Mouse (Mus musculus) A20 (cell line): ENCODE results near the gene Nxpe3.
"Not testable (repeated sequence)": the region's sequence is repeated elsewhere in the genome, so short reads cannot be mapped to it uniquely, and the experiment has no call there.

Source experiments
- DNase-seq: peaks from one replicate; pipeline ENCODE4 v3.0.0-alpha.2; 2011; ENCODE audit warnings: low read depth, low spot score

The Nxpe3 gene

DNA sequence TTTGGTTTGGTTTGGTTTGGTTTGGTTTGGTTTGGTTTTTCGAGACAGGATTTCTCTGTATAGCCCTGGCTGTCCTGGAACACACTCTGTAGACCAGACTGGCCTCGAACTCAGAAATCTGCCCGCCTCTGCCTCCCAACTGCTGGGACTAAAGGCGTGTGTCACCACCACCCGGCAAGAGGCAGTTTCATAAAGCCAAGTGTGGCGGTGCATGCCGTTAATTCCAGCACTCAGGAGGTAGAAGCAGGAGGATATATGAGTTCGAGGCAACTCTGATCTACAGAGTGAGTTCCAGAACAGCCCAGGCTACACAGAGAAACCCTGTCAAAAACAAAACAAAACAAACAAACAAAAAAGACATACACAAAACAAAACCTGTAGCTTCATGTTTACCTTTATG lies 57.4 kb downstream of the Nxpe3 start:
- DNase-seq = not testable (repeated sequence)

DNA sequence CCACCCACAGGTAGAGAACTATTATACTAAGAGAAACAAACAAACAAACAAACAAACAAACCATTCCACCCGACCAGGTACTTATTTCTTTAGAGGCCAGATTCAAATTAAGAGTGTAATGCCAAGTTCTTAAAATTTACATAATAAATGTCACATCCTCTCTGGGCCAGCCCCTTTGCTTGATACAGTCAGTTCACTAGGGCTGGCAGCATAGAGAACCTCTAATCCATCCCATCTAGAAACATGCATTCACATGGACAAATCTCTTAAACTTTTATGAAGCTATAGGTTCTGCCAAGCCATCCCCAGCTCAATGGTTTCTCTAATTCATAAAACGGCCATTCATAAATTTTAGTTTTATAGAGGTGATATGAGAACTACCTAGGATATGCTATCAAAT lies 57.9 kb downstream of the Nxpe3 start:
- peak; percentile 54 for DNase-seq

DNA sequence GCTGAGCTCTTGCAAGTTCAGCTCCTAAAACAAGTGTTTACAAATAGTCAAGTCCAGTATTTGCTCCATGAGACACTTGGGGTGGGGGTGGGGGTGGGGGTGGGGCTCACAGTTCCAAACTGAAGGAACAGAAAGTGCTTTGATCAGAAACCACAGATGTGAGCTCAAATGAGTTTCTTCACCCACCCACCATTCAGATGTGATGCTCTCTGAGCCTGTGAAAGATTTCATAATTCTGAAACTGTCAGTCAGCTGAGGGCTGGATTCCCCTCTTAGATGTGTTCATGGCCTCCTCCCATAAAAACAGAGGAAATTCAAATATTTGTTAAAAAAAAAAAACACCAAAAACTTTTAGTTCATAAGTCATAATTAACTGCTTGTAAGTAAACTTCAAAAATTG lies 59.3 kb downstream of the Nxpe3 start:
- DNase-seq = peak; percentile 50

DNA sequence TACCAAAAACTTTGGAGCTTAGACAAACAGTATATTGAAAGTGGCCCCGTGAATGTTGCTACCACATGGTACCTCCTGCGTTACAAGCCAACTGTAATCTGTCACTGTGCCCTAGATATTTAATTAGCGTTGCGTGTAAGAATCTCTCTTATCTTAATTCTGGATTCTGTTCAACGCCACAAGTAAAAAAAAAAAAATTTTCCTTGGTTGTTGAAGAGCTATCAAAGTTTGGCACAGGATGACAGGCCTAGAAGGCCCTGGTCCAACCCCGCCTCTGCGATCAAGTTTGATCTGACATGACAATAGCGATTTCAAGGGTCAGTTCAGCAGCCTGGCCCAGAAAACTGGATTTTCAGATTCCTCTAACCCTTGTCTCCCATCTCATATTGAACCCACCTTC lies 62.5 kb downstream of the Nxpe3 start:
- no peak for DNase-seq

DNA sequence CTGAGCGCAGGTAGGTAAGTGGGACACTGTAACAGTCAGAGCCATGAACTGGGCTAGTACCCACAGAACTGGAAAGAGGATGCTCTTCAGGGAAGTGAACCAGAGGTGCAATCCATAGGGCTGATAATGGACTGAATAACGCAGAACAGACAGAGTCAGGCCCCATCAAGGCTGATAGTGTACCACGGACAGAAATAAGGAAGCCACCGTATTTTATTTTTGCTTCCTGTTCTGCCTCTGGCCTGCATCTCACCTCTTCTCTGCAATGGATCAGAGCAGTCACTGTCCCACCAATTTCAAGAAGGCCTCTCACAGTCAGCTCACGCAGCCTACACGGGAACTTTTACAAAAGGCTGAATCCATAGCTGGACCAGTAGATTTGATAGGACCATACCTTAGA lies 63.0 kb downstream of the Nxpe3 start:
- DNase-seq = no peak

DNA sequence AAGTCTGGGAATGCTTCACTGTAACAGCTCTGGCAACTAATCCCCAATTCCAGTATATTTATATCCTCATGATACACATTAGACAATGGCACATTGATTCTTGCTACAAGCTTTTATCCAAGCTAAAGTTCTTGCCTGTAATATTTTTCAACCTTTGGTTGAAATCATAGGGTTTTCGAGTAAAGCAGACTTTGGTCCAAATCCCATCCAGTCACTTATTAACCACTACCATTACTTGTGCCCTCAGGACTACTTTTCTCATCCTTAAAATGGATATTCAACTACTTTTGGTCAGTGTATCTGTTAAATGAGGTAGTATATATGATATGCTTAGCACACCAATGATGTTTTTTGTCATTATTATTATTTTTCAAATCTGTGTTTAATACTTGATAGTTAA lies 63.6 kb downstream of the Nxpe3 start:
- DNase-seq = no peak

DNA sequence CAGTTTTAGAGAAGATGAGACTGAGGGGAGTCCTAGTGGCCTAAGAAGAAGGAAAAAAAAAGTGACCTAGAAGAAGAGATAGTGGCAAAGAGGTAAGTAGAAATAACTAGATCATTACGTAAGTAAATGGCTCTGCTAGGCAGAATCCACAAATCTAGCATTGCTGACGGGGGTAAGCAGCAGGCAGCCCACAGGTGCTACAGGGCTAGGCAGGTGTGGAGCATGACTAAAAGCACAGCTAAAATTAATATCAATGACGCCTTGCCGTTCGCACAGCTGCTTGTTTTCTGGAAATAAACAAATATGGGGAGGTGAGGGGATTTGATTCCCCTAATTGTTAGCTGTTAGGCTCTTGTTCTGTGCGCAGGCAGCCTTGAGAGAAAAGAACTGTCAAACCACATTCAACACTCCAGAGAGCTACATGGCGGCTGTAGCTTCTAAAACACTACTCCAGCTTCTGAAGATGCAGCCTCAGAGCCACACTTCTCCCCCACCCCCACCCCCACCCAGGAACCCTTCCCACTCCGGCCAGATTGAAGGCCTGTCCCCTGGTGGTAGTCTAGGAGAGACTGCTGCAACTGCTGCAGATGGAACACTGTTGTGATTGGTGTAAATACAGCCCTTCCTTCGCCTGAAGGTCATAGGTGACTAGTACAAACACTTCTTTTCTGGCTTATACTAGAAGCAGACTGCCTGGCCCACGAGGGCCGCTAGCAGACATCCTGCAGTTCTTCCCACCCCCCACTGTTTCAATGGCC lies 71.5 kb downstream of the Nxpe3 start:
- DNase-seq = peak; percentile 86

DNA sequence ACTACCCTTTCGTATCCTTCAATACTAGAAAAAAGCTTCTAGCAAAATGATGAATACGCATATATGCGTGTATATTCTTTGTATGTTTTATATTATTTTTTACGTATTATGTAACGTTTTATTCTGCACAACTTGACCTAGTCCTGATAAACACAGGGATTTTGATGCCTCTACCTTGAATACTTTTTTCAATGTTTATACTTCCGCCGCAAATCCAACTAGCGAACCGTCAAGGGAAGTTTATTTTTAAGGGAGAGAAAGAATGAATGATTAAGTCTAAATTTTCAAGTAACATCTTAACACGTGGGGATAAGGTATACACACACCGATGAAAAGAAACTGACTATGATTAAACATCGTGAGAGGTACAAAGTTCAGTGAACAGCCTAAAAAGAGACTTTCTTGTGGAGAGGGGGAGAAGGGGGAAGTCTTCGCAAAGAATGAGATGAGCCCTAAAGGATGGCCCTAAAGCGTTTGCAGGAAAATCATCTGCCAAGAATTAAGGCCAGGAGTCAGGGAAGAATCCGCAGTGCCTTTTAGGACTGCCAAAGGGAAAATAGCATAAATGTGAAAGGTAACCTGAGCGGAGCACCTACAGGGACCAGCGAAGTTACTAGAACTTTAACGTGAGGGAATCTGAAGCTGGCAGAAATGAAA lies 72.2 kb downstream of the Nxpe3 start:
- DNase-seq = no peak

DNA sequence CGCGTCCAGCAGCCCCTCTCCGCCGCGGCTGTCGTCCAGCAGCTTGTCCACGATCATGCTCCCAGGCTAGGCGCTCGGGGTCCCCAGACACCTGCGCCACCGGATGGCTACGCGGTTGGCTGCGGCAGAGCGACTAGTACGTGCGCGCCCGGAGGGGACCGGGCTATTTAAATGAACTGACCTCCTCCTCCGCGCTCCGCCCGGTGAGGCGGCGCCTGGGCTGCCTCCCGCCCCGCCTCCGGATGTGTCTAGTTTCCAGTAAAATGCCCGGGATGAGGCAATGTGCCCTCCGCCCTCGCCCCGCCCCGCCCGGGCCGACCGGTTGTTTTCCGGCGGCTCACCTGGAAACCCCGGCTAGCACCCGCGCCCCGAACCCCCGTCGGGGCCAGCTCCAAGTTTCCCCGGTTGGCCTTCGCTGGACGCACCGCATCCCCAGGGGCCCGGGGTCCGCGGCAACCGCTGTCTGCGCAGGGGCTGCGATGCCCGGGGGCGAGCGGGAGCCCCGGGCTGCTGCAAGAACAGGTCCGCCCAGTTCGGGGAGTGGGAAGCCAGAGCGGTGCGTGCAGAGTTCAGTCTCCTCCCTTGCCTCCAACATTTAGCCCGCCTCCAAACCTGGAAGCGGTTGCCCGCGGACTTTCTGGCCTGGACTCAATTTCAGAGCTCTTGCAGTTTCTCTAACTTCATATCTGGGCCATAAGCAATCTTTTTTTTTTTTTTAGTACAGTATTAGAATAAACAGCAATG lies 72.9 kb downstream of the Nxpe3 start:
- DNase-seq = peak; percentile 97

DNA sequence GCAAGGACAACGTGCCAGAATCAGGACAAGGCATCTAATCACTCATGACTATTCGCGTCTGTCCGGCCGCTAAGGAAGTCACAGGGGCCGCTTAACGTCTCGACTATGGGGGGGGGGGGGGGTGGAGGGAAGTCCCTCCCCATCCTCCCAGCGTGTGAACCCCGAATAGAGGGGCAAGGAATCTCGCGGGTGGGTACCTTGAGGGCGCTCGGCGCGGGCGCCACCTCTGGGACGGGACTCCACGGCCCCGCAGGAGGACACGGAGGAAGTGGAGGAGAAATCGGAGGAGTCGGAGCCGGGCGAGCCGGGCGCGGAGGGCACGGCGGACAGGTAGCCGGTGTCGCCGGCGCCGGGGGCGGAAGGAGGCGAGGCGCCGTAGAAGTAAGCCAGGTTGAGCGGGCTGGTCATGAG lies 73.5 kb downstream of the Nxpe3 start:
- DNase-seq = peak; percentile 83

DNA sequence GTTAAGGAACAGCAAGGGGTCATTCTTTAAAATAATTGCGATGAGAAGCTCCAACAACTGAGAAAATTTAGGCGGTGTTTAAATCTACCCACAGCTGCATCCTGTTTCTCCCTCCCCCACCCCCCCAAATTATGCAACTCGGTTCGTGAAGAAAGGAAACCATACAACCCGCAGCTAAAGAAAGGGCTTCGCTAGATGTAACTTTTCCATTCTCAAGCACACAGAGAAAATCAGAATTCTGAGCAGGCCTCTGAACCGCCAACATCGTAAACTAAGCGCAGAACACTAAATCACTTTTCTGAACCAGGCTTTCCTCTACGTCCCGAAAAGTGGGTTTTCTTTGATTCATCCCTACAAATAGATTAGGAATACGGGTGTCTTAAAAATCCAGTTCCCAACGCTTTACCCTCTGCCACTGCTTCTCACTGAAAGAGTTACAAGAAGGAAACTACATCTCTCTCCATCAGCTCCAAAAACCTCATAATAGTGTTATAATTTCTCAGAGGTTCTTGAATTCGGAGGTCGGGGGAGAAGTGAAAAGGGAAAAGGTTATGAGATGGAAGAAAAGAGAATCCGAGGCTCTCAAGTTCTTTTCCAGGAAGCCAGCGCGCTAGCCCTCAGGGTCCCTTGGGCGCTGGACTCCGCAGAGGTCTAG lies 74.0 kb downstream of the Nxpe3 start:
- peak; percentile 81 for DNase-seq

DNA sequence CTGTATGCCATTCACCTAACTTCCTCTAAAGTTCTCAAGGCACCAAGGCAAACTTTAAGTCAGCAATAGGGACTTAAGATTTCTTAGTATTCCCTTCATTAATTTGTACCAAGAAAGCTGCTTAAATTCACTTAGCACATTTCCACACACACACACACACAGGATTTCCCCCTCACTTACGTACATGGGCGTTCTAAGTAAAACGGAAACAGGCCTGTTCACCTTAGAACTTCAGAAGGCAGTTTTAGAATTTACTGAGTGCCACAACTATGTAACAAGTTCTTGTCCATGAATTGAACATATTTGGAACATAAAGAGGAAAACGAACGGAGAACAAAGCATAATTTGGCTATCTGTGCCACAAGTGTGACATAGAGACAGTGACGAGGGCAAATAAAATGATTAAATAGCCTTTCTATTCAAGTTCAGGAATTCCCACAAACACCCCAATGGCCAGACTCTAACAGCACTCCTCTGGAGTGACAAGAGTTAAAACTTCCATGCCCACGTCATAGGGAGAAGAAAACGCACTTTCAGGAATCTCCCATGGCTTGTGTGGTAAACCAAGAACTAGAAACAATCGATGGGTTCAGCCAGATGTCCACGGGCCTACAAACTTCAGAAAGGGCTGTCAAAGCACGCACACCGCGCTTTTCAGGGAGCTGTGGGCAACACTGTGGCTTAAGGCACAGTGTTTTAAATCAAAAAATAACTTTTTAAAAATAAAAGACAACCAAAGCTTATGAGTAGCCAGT lies 74.7 kb downstream of the Nxpe3 start:
- no peak for DNase-seq

DNA sequence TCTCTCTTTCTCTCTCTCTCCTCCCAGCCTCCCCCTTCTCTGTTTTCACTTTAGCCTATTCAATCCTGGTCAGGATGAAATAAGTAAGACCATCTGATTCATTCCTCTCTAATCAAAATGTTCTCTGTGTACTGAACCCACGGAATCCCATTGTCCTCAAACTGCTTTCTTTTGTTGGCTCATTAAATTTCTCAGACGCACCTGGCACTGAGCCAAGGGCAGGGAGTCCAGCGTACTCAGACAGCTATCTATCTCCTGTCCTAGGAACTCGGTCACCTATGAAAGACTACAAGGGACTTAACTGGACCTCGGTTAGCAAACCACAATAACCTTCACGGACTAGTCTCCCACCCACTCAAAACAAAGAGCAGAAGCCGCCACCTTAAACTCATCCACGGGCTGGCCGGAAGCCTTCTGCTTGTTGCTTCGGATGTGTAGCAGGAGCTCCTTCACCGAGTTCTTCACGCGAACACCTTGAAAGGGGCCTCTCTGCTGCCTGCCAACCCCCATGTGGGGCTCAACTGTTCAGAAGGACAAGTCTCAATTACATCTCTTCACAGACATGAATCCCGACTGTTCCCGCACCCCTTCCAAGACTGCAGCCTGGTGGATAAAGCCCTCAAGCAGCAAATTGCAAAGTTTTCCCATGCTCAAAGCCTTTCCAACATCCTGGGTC lies 75.8 kb downstream of the Nxpe3 start:
- no peak for DNase-seq

DNA sequence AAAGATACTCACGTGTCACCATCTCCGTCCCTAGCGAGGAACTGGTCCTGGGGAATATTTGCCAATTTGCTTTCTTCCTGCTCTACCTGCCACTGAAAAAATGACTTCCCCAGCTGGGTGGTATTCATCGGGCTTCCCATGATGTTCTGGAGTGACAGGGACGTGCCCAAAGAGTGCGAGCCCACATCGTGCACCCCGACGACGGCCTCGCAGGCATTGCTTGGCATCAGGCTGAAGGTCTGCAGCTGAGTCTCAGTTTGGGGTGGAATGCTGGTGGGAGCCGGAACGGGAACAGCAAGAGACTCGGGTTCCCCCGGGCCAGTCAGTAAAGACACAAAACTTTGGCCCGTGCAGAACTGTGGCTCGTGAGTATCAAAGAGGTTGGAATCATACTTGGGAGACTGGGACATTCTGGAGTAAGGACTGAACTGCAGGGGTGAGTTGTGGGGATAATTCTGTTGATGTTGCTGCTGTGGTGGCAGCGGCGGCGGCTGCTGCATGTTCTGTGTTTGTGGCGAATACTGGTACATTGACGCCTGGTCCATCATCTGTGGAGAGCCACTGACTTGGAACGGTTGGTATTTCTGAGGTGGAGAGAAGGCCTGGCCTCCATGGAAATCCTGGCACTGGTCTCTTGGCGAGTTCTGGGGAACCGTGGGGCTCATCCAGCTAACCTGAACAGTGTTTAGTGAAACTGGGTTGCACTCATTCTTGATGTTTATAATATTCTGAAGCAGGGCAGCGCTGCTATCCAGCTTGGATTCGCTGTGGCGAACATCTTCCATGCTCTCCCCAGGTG lies 77.2 kb downstream of the Nxpe3 start:
- no peak for DNase-seq

DNA sequence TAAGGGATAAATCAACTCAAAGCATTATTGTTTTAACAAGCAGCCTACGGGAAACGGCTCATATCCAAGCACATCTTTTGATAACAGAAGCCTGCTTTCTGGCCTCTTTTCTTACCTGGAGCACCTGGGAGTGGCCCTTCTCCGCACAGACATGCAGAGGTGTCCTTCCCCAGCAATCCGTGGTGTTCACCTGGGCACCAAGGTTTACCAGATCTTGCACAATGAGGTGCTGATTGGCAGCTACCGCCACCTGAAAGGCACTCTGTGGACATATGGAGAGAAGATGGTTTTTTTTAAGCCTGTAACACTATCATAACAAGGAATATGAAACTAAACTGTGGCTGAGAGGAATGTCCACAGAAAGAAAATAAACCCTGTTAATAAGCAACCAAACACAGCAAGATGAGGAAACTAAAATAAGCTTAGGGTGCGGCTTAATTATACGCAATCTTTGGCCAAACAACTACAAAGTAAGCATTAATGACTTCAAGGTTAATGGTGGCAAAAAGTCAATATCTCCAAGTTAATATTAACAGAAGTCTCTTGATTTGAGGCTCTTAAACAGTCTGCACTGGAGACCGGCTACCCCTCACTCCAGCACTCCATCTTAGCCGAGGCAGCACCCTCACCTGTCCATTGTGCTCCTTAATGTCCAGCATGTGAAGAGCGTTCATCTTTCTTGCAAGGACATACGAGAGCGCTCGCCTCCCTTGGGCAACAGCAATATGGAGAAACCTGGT lies 78.7 kb downstream of the Nxpe3 start:
- no peak for DNase-seq

DNA sequence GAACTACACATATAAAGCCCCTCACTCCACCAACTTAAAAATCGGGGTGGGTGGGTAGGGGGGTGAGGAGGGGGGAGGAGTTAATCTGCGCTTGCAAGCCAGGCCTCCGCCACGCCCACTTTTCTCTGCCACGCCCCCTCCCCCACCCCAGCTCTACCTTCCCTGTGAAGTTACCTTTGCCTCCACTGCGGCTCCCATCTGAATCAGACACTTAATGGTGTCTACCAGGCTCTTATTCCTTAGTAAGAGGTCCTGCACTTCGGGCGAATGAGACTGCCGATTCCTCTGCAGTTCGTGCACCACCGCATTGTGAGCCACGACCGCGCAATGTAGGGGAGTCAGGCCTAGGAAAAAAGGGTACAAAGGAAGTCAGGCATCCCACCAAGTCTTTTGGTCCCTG lies 79.6 kb downstream of the Nxpe3 start:
- no peak for DNase-seq

DNA sequence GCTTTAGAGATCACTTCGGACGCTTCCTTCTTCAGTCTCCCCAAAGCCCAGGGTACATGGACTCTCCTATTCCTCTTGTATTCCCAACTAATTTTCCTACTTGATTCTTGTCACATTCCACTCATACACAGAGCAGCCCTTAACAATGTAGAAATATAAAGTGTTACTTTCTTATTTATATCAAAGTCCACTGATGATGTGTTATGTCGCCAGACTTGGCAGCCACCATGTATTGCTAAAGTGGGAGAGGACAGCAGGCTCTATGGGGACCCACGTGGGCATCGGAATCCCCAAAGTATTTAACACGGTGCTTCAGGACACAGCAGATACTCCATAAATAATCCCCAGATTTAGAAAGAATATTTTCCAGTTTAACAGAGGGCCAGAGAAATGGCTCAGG lies 80.4 kb downstream of the Nxpe3 start:
- no peak for DNase-seq

DNA sequence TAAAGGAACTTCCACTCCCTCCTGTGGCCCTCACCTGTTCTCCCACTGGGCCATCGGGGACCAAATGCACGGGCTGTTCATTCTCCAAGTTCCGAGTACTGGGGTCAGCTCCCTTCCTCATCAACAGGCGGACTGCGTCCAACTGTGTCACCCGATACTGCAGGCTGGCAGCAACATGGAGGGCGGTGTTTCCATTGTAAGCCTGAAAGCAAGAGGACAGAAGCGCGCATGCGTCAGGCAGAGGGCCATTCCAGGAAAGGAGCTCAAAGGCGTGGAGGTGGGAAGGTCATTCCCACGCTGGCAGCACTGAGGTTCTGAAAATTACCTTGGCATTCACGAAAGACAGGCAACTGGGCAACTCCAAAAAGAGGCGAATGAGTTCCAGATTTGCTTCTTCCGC lies 81.2 kb downstream of the Nxpe3 start:
- DNase-seq = no peak

DNA sequence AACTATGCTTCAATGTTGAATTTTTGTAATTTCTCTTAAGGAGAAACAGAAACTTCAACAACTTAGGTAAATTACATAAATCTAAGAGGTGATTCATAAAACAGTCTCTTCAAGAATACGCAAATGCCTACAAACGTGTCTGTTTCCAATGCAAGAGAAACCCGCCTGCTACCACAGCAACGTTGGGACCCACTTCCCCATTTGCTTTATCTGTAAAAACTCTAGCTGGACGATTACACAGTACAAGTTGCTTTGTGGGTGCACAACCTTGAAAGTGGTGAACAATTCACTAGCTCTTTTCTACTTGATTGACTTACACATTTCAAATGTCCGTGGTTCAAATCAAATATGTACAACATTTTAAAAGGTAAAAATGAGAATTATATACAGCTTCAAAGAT lies 83.3 kb downstream of the Nxpe3 start:
- DNase-seq = peak; percentile 40
